Mouse (Mus musculus): ENCODE results near the gene Rbp2. TPM values are rescaled to one million over a fixed set of nuclear protein-coding genes. Genes with fewer than 3 reads are reported as not detected.

Rbp2 gene
- total and polyA plus RNA-seq, 2 experiments from 2014 or later: 0.48 to 0.76 TPM

DNA sequence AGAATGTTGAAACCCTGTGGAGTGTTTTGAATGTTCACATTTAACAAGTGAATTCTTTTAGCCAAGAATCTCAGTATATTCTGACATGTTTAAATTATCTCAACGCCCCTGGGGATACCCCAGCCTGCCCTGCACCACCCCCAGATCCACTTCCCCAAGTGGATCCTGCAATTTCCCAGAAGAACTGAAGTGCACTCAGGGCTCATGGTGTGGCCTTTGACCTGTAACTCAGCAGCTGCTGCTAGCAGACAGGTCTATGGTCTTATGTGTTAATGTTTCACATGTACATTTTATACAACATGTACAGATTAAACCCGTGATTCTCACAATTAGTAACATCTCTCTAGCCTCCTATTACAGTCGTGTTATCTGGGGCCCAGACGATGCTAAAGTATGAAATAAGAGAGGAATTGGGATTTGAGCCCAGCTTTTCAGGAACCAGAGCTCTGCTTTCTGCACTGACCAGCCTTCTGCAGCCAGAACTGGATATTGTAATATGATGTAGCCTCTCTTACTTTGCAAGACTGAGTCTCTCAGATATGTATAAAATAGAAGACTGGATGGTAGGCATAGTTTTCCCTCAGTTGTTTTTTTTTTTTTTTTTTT, 48.9 kb downstream of the Rbp2 start:
- no peak for DNase-seq
- Histone ChIP-seq H3K36me3 (ENCODE audit: insufficient read depth) (no peaks in the 10 kb centered on the region), H3K4me1 (ENCODE audit: insufficient read depth) (0 out of 2 replicates have a peak, but pooled peaks cover 3% of the 10 kb centered on the region), H3K4me2 (ENCODE audit: low read depth) (no peak overlapping the region), H3K9me3 (ENCODE audit: low read length) (no peaks in the 10 kb centered on the region), H3K27me3 (ENCODE audit: insufficient read depth, low read length) (no peaks in the 10 kb centered on the region), H3K27ac (ENCODE audit: low read depth, low read length) (no peak overlapping the region), H3K9ac (no peak overlapping the region), H3K4me3 (ENCODE audit: low read depth, low read length) (no peak overlapping the region)
- no peak for TF ChIP-seq CTCF (IDR thresholded peaks at IDR 0.05; ENCODE audit: low read depth)
- 80% methylated on average over 4 of the region's 4 CpGs for WGBS
- no peak for ATAC-seq

DNA sequence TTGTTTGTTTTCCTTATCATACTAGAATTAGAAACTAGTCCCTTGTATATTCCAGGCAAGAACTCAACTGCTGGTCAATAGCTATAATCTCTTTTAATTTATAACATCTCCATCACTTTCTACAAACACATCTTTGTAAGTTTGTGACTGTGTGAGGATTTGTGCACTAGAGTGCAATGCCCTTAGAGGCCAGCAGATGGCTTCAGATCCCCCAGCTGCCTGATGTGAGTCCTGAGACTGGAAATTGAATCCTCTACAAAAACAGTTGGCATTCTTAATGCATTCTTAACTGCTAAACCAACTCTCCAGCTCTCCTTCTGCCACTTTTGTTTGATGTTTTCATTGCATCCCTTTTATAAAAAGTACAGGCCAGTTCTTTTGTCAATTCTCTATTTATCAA, 49.8 kb downstream of the Rbp2 start:
- DNase-seq (no peak), ATAC-seq (no peak)
- Histone ChIP-seq H3K4me3 (ENCODE audit: low read depth, low read length) (no peak overlapping the region), H3K4me1 (ENCODE audit: insufficient read depth) (0 out of 2 replicates have a peak, but pooled peaks cover 3% of the 10 kb centered on the region), H3K4me2 (ENCODE audit: low read depth) (no peak overlapping the region), H3K9me3 (ENCODE audit: low read length) (no peaks in the 10 kb centered on the region), H3K27me3 (ENCODE audit: insufficient read depth, low read length) (no peaks in the 10 kb centered on the region), H3K9ac (no peak overlapping the region), H3K27ac (ENCODE audit: low read depth, low read length) (no peak overlapping the region), H3K36me3 (ENCODE audit: insufficient read depth) (no peaks in the 10 kb centered on the region)
- peak; percentile 45 for TF ChIP-seq CTCF (IDR thresholded peaks at IDR 0.05; ENCODE audit: low read depth)

DNA sequence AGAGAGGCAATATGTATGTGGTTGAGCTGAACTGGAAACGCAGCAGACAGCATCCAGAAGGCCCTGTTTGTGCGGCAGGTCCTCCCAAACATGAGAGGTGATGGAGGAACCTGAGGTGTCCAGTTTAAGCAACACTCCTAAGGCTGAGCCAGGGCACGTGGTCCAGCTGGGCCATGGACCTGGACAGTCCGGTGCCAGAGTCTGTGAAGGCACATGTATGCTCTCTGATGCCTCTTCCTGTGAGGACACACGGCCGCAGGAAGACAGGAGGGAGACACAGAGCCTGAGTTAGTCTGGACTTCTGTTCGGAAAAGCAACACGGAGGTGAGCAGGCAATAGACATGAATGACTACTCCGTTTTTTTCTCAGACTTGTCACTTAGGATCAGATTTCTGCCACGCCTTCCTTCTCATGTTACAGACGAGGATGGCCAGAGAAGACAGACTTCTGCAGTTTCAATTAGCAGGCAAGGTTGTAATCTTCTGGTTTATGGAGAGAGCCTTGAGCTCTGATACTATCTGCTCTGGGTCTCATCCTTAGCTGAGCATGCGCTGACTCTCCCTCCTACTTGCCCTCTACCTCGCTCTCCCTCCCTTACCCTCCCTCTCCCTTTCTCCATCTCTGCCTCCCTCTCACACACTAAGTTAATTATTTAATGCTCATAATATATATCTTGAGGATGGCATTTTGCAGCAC, 52.2 kb downstream of the Rbp2 start:
- H3K4me3 ChIP-seq (ENCODE audit: low read depth, low read length): no peak overlapping the region
- H3K9ac ChIP-seq: no peak overlapping the region
- H3K9me3 ChIP-seq (ENCODE audit: low read length): no peaks in the 10 kb centered on the region
- H3K4me1 ChIP-seq (ENCODE audit: insufficient read depth): 0 out of 2 replicates have a peak, but pooled peaks cover 3% of the 10 kb centered on the region
- peak; percentile 41 for ATAC-seq
- WGBS: 51% methylated on average over 13 of the region's 13 CpGs
- no peaks in the 10 kb centered on the region for H3K27me3 ChIP-seq (ENCODE audit: insufficient read depth, low read length)
- TF ChIP-seq CTCF (IDR thresholded peaks at IDR 0.05; ENCODE audit: low read depth): no peak
- DNase-seq: peak; percentile 11
- no peaks in the 10 kb centered on the region for H3K36me3 ChIP-seq (ENCODE audit: insufficient read depth)
- H3K27ac ChIP-seq (ENCODE audit: low read depth, low read length): no peak overlapping the region
- peak overlapping the region; percentile 26 for H3K4me2 ChIP-seq (ENCODE audit: low read depth)

DNA sequence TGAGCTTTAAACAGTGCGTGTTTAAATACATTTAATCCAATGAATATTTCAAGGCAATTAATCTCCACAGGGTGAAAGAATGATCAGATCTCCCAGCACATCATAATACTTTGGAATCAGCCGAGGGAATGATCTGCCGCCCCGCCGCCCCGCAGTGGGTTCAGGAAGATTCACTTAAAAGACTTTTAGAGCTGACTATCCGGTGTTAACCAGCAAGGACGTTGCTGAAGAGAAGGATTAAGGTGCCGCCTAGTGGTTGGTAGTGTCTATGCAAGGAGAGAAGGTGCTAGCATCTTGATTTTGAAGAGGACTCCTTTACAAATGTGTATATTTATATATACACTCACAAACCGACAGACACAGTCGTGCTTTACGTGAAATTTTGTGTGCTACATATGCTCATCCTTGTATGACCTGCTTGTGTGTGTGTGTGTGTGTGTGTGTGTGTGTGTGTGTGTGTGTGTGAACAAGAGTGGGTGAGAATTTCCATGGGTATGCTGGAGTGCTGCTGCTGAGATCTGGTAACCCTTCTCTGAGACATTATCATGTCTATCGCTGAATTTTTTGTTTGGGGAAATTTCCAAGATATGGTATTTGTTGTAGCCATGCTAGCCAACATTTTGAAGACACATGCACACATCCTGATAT, 52.9 kb downstream of the Rbp2 start:
- no peak overlapping the region for H3K27ac ChIP-seq (ENCODE audit: low read depth, low read length)
- H3K4me2 ChIP-seq (ENCODE audit: low read depth): peak overlapping the region; percentile 26
- 6% methylated on average over 13 of the region's 13 CpGs for WGBS
- no peaks in the 10 kb centered on the region for H3K36me3 ChIP-seq (ENCODE audit: insufficient read depth)
- no peaks in the 10 kb centered on the region for H3K9me3 ChIP-seq (ENCODE audit: low read length)
- H3K27me3 ChIP-seq (ENCODE audit: insufficient read depth, low read length): no peaks in the 10 kb centered on the region
- ATAC-seq (peak; percentile 94), DNase-seq (peak; percentile 90)
- peak; percentile 93 for TF ChIP-seq CTCF (IDR thresholded peaks at IDR 0.05; ENCODE audit: low read depth)
- no peak overlapping the region for H3K4me3 ChIP-seq (ENCODE audit: low read depth, low read length)
- 0 out of 2 replicates have a peak, but pooled peaks cover 3% of the 10 kb centered on the region for H3K4me1 ChIP-seq (ENCODE audit: insufficient read depth)
- no peak overlapping the region for H3K9ac ChIP-seq

DNA sequence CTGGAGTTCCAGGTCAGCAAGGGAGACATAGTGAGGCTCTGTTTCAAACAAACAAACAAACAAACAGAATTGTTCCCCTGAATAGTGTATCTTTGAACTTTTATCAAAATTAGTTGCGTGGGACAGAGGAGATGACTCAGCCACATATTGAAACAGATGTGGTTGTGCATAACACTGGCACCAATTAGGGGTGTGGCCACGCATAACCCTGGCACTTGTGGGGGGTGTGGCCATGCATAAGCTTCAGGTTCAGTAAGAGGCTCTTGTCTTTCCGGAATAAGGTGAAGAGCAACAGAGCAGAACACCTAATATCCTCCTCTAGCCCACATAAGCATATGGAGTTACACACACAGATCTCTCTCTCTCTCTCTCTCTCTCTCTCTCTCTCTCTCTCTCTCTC, 58.1 kb downstream of the Rbp2 start:
- ATAC-seq (no peak), DNase-seq (no peak)
- no peak overlapping the region for H3K4me2 ChIP-seq (ENCODE audit: low read depth)
- H3K4me1 ChIP-seq (ENCODE audit: insufficient read depth): no peaks in the 10 kb centered on the region
- no peak for TF ChIP-seq CTCF (IDR thresholded peaks at IDR 0.05; ENCODE audit: low read depth)
- H3K9me3 ChIP-seq (ENCODE audit: low read length): no peaks in the 10 kb centered on the region
- no peak overlapping the region for H3K27ac ChIP-seq (ENCODE audit: low read depth, low read length)
- no peak overlapping the region for H3K9ac ChIP-seq
- H3K27me3 ChIP-seq (ENCODE audit: insufficient read depth, low read length): no peaks in the 10 kb centered on the region
- H3K36me3 ChIP-seq (ENCODE audit: insufficient read depth): no peaks in the 10 kb centered on the region
- no peak overlapping the region for H3K4me3 ChIP-seq (ENCODE audit: low read depth, low read length)
- WGBS: 87% methylated on average over 3 of the region's 3 CpGs

Other genes starting within 250 kb of the Rbp2 start
- 2.7 and 4.0 TPM in 2 replicates for gene Nmnat3, start 198.7 kb upstream of the Rbp2 start, total RNA-seq (2014; rRNA removed)
- 1.7 and 2.1 TPM in 2 replicates for gene Nmnat3, start 198.7 kb upstream of the Rbp2 start, polyA plus RNA-seq (2015; fragmentation: Nextera tagmentation; extraction: Ambion mirVana)
- gene Rbp1, start 63.2 kb upstream of the Rbp2 start, total RNA-seq (2014; rRNA removed): 12.4 and 12.9 TPM in 2 replicates
- 32.1 and 41.6 TPM in 2 replicates for gene Rbp1, start 63.2 kb upstream of the Rbp2 start, polyA plus RNA-seq (2015; fragmentation: Nextera tagmentation; extraction: Ambion mirVana)
- gene Copb2, start 77.6 kb downstream of the Rbp2 start, total RNA-seq (2014; rRNA removed): 96.3 and 116 TPM in 2 replicates
- gene Copb2, start 77.6 kb downstream of the Rbp2 start, polyA plus RNA-seq (2015; fragmentation: Nextera tagmentation; extraction: Ambion mirVana): 109 TPM in 2 replicates
- gene Mrps22, start 115.5 kb downstream of the Rbp2 start, total RNA-seq (2014; rRNA removed): 49.3 and 53.4 TPM in 2 replicates
- gene Mrps22, start 115.5 kb downstream of the Rbp2 start, polyA plus RNA-seq (2015; fragmentation: Nextera tagmentation; extraction: Ambion mirVana): 51.1 and 51.7 TPM in 2 replicates

Data from forebrain, postnatal 0 days (tissue).